Mouse (Mus musculus) neural tube, embryonic 10.5 days (tissue): ENCODE measurements around the gene Piga.
A peak's percentile ranks its signal among the peaks of the same experiment; 100 is the strongest.

Experiments used
- DNase-seq: peaks from one replicate; pipeline ENCODE4 v3.0.0-alpha.2; 2017; ENCODE audit warnings: low spot score; ENCODE audit errors: extremely low spot score

Piga gene

GRCm38 (mm10) chrX:164419471-164419939, at the start of gene Piga:
Piga (plus strand) TSS chrX:164419787.
- DNase-seq: peak; percentile 74

DNA sequence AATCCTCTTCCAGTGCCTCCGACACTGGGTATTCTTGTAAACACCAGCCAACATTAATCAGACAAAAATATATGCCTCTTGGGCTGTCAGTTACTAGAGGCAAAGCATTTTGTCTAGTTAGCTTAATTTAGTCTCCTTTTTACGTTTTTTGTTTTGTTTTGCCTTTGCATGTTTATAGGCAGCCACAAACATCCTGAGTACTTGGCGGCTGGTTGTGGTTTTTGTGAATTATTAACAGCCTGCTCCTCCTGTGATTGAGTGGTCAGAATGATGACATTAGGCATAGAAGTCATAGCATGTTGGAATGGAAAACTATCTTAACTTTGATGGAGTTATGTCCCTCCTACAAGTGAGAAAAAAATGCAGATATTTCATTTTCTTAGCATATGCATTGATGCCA, 49.0 kb upstream of the Piga start:
- no peak for DNase-seq

GRCm38 (mm10) chrX:164373081-164373480, 46.5 kb upstream of the Piga start, which contains the start of gene Vegfd:
Vegfd (plus strand) TSS chrX:164373378.
- no peak for DNase-seq

DNA sequence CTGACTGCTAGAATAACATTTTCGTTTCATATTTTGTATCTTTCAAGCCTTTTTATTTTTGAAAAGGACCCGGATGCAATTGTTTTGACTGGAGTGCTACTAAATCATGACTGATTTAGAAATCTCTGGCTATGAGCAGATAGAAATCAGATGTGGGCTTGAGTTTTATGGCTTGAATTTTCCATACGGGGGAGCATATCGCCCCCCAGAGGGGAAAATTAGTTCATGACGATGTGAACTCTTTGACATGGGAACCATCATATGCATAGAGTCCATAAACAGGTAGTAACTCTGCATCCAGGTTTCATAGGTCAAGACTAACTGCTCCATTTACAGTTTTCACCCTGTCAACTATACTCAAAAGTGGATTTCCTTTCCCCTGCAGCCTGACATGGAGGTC, 45.0 kb upstream of the Piga start:
- DNase-seq: no peak

DNA sequence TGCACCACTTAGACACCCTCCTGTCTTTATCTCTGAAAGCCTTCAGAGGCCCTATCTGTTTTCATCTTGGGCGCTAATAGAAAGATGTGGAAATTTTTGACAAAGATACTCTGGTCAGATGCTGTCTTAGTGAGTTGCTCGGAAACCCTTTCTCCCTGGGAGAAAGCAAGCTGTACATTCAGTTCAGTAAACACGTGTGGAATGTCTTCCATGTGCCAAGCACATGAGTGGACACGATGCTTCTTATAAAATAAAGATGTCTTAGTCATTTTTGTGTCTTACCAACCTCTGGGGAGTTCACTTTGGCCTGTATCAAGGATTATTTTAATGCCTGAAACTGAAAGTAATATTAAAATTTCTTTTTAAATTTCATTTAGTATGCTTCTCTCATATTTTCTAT, 39.9 kb upstream of the Piga start:
- DNase-seq: no peak

DNA sequence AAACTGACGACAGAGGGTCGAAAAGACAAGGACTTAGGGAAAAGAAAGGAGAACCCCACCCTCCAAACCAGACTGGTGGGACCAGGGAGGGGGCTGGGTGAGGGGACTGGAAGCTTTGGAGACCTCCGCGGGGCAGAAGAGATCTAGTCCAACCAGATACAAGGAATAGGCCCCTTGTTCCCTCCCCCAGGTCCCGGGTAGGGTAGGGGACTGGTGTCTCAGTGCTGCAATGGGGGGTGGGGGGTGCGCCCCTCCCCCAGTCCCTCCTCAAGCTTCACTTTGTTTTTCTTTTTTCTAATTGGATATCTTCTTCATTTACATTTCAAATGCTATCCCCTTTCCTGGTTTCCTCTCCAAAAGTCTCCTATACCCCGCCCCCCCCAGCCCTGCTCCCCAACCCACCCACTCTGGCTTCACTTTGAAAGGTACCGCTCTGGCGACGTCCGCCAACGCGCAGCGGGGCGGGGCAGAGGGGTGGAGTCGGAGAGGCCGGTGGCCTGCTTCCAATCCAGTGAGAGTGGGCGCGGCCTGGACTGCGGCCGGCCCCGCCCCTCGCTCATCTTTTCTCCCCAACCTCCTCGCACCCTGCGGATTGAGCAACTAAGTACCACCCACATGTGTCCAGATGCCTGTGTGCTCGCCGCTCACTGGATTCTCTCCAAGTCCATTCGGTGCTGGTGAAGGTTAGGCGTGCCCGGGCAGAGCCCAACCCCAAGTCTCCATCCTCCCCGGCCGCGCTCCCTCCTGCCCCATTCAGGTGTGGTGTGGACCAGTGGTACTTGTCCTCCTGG, 37.8 kb upstream of the Piga start:
- DNase-seq: peak; percentile 75

DNA sequence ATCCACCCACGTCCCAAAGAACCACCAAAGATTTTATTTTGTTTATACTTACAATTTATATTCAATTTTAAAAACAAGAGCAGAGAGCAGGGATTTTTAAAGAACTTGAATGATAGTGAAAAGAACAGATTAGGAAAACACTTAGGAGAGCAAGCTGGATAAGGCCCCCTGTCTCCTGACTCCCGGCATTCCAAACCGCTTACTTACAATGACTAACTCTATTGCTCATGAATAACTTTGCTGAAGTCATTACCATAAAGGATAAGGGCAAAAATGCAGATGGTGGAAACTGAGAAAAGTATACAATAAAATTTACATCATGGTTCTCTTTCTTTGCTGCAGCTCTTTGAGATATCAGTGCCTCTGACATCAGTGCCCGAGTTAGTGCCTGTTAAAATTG, 25.5 kb upstream of the Piga start:
- no peak for DNase-seq

GRCm38 (mm10) chrX:164398456-164398855, 21.1 kb upstream of the Piga start:
- DNase-seq: no peak

GRCm38 (mm10) chrX:164405080-164405649, 14.4 kb upstream of the Piga start:
- DNase-seq: no peak

- no peak for DNase-seq
These were observed 13.2 kb upstream of the Piga start for GRCm38 (mm10) chrX:164406133-164407022.

GRCm38 (mm10) chrX:164408301-164408927, 11.2 kb upstream of the Piga start:
- DNase-seq: no peak

GRCm38 (mm10) chrX:164410562-164410961, 9.0 kb upstream of the Piga start:
- no peak for DNase-seq

DNA sequence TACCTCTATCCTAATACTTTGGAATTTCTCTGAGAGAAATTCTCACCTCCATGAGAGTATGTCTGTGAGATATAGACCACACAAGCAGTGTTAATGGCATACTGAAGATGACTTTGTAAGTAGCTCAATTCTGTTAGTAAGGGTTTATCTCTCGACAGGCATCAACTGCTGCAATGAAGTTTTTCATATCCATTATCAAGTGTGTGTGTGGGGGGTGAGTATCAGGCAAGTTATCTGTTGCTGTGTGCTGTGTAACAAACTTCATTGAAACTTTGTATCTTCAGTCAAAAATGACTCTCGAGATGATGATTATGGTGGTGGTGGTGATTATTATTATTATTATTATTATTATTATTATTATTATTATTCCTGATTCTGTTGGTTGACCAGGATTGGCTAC, 2.8 kb upstream of the Piga start:
- no peak for DNase-seq

DNA sequence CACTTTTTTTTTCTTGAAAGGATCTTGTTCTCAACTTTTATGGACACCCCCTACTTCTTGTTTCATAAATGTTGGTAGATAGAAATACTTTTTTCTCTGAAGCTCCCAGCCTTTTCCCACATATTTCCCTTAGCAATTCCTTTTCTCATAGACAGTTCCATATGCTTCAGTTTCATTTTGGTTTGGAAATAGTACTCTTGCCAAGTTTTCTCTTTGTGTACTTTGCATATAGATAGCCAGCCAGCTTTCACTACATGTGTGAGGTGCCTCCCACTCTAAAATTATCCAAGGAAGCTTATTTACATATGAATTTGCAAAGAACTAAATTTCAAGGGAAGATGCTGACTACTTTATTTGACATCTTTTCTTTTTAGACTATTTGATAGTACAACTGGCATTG, 1.6 kb upstream of the Piga start:
- no peak for DNase-seq

GRCm38 (mm10) chrX:164419955-164420354, 368 bp downstream of the Piga start:
- DNase-seq: no peak

DNA sequence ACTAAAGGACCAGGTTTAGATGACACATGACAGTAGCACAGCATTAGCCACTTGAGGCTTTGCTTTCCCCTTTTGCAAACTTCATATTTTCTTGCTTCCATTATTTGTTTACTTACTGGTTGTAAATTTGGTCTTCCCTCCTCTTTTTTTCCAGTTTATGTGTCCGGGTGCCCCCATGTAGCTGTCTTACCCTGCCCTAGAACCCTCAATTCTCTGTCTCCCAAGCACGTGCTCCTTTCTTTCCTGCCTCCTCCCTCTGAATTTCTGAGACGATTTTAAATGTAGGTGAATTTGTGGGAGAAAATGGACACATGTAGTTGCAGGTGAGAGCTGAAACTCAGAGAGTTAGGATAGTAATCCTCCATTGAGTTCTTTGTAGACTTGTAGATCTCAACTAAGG, 931 bp downstream of the Piga start:
- DNase-seq: no peak

DNA sequence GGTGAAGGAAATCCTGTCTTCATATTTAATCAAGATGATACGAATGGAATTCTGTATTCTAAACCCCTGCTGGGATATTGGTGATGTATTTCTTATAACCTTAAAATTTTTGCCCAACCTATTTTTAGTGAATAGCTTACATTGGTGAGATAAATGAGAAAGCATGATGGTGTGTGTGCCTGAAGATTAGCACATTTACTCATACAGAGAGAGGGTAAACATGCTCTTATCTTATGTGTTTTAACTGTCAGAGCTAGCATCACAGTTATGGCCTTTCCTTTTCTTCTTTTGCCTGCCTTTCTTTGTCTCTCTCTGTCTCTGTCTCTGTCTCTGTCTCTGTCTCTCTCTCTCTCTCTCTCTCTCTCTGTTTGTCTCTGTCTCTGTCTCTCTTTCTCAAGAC, 5.2 kb downstream of the Piga start:
- no peak for DNase-seq

- DNase-seq: no peak
These were observed 7.7 kb downstream of the Piga start for GRCm38 (mm10) chrX:164427295-164427694.

- no peak for DNase-seq
These were observed 8.6 kb downstream of the Piga start for GRCm38 (mm10) chrX:164428224-164428623.

GRCm38 (mm10) chrX:164430621-164431020, 11.0 kb downstream of the Piga start:
- no peak for DNase-seq

GRCm38 (mm10) chrX:164431133-164431532, 11.5 kb downstream of the Piga start:
- DNase-seq: no peak

GRCm38 (mm10) chrX:164431541-164431940, 12.0 kb downstream of the Piga start:
- no peak for DNase-seq
